Mouse (Mus musculus) adrenal gland, adult 18-20 months (tissue): Measurements from ENCODE around the gene Zfp28. TPM values are rescaled to one million over a fixed set of nuclear protein-coding genes. Genes with fewer than 3 reads are reported as not detected.

ENCODE experiments used
- DNase-seq, 2 experiments: peaks; one replicate each; pipeline ENCODE4 v3.0.0; 2021 to 2022; ENCODE audit warnings: low spot score in 2 of 2
- total RNA-seq, 2 experiments: library from RNA; stranded (reverse); gene quantifications; 1 replicate in 1 of 2; 2 replicates in 1 of 2; pipeline ENCODE4 v1.2.3; 2021

Zfp28 gene
- total RNA-seq, 2 experiments from 2014 or later = 2.1 to 3.3 TPM

- DNase-seq = peak; percentile 36 to 37
These were observed 15.2 kb downstream of the Zfp28 start, which contains the start of gene Smim17 for GRCm38 (mm10) chr7:6397996-6398975. Smim17 (plus strand) TSS chr7:6398715.

GRCm38 (mm10) chr7:6410043-6410442, 26.9 kb downstream of the Zfp28 start, which contains the start of gene Gm20715:
Gm20715 (plus strand) TSS chr7:6410277.
- peak; percentile 88 to 92 for DNase-seq

DNA sequence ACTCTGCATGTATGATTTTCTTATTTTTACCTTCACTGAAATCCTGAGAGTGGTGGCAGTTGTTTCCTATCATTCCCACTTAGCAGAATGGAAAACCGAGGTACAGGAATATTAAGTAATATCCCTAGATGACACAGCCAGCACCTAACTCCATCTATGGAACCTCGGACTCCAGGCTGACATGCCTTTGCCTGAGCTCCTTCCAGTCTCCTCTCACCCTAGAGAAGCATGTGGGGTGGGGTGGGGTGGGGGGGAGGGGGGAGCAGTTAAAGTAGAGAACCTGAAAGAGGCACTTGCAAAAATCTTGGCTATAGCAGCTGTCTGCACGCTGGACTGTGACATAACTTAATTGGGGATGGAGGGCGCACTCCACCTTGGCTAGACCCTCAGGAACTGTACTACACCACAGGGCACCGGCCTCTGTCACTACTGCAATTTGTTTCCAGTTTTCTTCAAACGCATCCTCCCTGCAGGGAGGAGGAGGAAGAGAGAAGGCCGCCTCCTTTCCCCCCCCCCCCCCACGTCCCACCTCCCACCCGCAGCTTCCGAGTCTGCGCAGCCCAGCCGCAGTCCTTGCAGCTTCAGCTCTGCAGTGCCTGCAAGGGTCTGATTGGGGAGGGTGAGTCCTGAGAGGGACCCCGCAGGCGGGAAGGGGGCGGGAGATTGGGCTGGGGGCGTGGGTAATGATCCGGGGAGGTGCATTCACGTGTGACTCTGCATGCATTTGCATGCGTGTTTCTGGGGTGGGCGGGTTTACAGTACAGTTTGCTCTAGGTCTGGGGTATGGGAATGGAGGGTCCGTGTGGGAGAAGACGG, 31.7 kb downstream of the Zfp28 start:
- no peak for DNase-seq

DNA sequence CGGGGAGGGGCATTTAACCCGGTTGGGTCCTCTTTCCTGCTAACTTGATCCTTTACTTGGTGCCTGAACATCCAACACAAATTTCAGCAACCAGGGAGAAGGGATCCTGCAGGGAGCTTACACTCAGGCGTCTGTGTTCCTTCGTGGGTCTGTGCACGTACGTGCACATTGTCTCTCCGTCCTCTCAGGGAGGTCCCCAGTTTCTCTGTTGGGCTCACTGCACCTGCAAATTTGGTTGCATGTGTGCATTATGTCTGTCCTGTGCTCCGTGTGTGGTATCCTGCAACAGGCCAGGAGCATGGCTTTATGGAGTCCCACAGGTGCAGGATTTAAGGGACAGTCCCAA, 32.3 kb downstream of the Zfp28 start:
- DNase-seq = no peak

DNA sequence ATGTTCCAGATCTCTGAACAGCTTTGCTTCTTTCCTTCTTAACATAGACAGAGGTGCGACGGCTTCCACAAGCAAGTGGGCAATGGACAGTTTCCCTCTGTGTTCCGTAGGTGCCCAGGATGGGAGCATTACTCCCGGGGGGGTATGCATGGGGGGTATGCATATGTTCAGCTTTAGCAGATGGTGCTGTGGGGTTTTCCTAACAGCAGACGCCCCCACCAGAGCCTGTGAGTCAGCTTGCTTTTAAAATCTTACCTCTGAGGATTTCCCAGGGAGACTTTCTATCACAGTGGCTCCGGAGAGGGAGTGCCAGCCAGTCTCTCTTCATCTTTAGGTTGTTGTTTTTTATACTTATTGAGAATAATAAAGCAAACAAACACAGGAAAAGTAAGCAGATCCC, 36.8 kb downstream of the Zfp28 start:
- DNase-seq = no peak

DNA sequence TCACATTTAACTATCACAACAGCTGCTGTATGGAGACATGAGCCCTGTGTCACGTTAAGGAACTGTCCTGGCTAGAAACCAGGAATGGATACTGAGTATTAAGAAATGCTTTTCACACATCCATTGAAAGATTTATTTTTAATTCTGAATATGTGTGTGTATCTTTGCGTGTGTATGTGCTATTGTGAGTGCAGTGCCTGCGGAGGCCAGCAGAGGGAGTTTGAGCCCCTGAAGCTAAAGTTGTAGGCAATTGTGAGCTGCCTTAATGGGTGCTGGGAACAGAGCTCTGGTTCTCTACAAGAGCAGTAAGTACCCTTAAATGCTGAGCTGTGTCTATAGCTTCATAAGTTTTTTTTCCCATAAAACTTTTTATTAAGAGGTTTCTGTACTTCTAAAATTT, 46.3 kb downstream of the Zfp28 start:
- no peak for DNase-seq

DNA sequence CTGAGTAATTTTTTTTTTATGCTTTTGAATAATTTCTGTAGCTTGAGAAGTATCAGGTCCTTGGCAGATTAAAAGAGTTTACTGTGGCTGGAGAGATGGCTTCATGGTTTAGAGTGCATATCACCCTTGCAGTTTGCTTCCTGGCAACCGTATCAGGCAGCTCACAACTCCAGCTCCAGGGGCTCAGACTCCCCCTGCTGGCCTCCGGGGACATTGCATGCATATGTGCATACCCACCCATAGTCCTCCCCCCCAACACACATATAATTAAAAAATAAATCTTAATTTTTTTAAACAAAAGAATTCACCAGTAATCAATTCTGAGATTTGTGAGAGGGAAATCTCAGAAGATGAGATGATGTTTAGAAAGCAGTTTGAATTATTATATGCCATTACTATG, 47.2 kb downstream of the Zfp28 start:
- DNase-seq = peak; percentile 17 to 26

DNA sequence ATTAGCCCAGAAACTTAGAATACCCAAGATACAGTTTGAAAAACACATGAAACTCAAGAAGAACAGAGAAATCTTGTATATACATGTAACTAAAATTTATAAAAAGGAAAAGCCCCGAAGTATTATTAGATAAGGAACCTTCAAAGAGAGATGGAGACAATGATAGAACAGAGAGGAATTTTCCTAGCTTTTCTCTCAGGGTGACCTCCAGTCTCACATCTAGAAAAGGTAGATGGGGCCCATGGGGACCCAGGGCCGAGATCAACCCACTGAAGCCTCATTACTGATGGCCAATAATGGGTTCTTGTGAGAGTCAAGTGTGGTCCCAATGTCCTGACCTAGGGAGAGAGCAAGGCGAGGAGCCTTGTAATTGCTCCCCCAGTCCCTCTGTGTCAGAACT, 55.3 kb downstream of the Zfp28 start, which contains the start of gene Olfr1344:
TSS of gene Olfr1344 (plus strand) at position 301 of the 400 bp plus-strand sequence.
- no peak for DNase-seq

GRCm38 (mm10) chr7:6441173-6441572, 58.1 kb downstream of the Zfp28 start:
- DNase-seq = no peak

Other genes starting within 250 kb of the Zfp28 start
- 10 to 100 TPM; 43.2 to 47.7 TPM for gene Zfp787, start 227.3 kb upstream of the Zfp28 start, total RNA-seq
- gene Zfp444, start 211.1 kb upstream of the Zfp28 start, total RNA-seq = 10 to 100 TPM; 25.8 to 27.0 TPM
- gene Galp, start 186.2 kb upstream of the Zfp28 start, total RNA-seq = not detected
- gene Zscan5b, start 161.0 kb upstream of the Zfp28 start, total RNA-seq = not detected
- not detected for gene Epp13, start 130.6 kb upstream of the Zfp28 start, total RNA-seq
- 1 to 10 TPM; 5.1 to 6.3 TPM for gene Zfp667, start 96.7 kb upstream of the Zfp28 start, total RNA-seq
- gene Zfp583, start 52.0 kb upstream of the Zfp28 start, total RNA-seq = 1 to 10 TPM; 3.1 to 3.3 TPM
- gene Gm3854, start 39.5 kb upstream of the Zfp28 start, total RNA-seq = under 1 TPM; 0.53 to 0.80 TPM
- gene Zfp78, start 20.0 kb upstream of the Zfp28 start, total RNA-seq = 1 to 10 TPM; 2.1 to 3.3 TPM
- under 1 TPM; 0.38 to 0.73 TPM for gene Smim17, start 15.4 kb downstream of the Zfp28 start, total RNA-seq
- not detected for gene Gm20715, start 27.0 kb downstream of the Zfp28 start, total RNA-seq
- not detected for gene Olfr1344, start 55.4 kb downstream of the Zfp28 start, total RNA-seq
- gene Olfr1336, start 72.9 kb downstream of the Zfp28 start, total RNA-seq = not detected
- not detected for gene Olfr1346, start 83.8 kb downstream of the Zfp28 start, total RNA-seq
- gene Olfr5, start 103.6 kb downstream of the Zfp28 start, total RNA-seq = not detected
- not detected for gene Olfr1347, start 116.5 kb downstream of the Zfp28 start, total RNA-seq
- gene Olfr1348, start 125.5 kb downstream of the Zfp28 start, total RNA-seq = not detected
- gene Olfr1349, start 139.7 kb downstream of the Zfp28 start, total RNA-seq = not detected
- gene Olfr1350, start 181.5 kb downstream of the Zfp28 start, total RNA-seq = not detected